Mouse (Mus musculus) urinary bladder, postnatal 36 days (tissue): ENCODE measurements around the gene Supt4a.

ENCODE experiments used
- DNase-seq, 2 experiments: peaks; one replicate each; pipeline ENCODE4 v3.0.0; 2022; ENCODE audit warnings: low spot score in 2 of 2, mixed read lengths in 1 of 2

Supt4a gene

GRCm38 (mm10) chr11:87751491-87751966 lies 14.2 kb downstream of the Supt4a start:
- DNase-seq: no peak

DNA sequence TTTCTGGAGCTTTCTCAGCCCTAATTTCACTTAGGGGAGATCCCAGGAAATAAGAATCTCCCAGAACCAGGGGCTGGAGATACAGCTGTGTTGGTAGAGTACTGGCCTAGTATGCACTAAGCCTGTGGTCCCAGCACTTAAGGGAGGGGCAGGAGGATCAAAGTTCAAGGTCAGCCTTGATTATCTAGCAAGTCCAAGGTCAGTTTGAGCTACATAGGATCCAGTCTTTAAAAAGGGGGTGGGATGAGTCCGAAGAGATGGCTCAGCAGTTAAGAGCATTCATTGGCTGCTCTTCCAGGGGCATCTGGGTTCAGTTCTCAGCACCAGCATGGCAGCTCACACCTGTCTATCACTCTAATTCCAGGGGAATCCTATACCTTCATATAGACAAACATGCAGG lies 15.0 kb downstream of the Supt4a start:
- DNase-seq: no peak

DNA sequence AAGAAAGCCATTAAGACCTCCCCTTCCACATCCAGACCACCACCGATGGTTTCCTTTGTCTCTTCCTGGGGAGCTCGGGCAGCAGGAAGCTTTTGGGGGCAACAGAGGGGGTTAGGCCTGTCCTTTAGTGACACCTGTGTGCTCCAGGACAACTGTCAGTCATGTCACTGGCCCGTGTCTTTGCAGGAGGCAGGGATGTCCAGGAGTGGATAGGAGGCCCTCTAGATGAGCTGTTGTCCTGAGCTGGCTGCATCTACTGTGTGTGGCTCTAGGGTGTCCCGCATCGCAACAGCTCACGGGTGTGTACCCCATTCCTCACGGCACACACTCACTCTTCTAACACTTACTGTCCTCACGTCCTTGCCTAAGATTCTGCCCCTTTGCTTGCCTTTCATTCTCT lies 15.9 kb downstream of the Supt4a start:
- DNase-seq: no peak

DNA sequence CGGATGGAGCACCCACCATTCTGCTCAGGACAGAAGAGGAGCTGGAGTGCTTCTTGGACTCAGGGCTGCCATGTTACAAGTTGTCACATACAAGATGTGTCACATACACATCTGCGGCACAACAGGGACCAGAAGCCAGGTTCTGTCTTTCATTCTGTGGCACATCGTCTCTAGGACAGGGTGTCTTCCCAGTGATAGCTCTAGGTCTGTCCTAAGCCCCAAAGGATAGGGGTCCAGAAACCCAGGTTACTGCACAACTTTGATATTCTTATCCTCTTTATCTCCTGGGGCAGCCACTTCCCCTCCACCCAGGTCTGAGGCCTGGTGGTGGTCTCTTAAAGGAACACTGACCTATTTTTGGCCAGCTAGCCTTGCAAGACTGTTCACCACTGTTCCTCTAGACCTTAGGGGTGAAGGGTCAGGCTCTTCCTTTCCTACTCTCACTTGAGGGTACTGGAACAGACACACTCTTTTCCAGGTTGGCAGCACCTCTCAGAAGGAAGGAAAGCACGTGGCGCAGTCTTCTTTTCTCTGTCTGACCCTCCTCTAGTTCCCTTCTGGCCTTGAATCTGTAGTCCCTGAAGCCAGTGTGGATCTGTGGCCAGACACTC lies 16.6 kb downstream of the Supt4a start:
- DNase-seq: no peak

- DNase-seq: no peak
Measured at GRCm38 (mm10) chr11:87754603-87755002, 17.3 kb downstream of the Supt4a start.

DNA sequence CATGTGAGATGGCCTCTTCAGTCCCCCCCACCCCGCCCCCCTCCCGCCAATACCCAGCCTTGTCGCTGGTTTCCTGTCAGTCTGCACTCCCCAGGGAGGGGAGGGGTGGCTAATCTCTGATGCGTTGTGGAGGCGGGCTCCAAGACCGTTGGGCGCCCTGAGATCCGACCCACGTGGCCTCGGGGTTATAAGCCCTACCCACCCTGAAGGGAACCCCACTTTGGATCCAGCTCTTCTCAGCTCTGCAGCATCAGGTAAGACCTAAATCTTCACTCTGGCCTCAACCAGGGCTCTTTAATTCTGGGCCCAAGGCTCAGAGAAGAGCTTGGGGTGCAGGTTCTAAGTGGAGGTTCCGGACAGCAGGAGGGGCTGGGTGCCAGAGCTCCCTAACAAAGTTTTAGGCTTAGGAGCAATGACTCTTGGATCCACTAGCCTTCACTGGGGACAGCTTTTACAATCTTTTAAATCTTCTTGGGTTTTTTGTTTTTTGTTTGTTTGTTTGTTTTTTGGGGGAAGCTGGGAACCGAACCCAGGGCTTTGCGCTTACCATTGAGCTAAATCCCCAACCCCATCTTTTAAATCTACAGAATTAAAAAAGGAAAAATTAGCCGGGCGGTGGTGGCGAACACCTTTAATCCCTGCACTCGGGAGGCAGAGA lies 18.1 kb downstream of the Supt4a start:
- peak in 1 of 2 experiments; percentile 43 for DNase-seq

DNA sequence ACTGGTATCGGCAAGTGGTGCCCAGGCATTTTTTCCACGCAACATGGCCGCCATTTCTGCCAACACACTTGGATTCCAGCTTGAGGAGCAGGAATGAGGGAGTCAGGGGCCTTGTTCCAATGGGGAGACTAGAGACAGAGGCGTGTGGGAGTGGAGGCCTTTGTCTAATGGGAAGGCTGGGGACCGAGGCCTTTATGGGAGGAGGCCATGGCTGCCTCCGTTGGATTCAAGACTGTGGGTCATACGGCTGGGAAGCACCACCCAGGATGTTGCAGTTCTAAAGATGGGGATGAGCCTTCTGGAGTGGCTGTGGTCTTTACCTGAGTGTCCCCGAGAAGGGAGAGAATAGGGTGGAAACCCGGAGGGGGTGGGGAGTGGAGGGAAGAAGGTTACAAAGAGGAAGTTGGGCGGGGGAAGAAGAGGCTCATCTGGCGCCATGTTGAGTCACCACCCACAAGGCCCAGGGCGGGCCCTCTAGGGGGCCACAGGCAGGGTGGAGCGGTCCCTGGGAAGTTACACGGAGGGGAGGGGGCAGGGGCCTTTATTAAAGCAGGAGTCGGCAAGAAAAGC lies 19.0 kb downstream of the Supt4a start:
- DNase-seq: no peak

DNA sequence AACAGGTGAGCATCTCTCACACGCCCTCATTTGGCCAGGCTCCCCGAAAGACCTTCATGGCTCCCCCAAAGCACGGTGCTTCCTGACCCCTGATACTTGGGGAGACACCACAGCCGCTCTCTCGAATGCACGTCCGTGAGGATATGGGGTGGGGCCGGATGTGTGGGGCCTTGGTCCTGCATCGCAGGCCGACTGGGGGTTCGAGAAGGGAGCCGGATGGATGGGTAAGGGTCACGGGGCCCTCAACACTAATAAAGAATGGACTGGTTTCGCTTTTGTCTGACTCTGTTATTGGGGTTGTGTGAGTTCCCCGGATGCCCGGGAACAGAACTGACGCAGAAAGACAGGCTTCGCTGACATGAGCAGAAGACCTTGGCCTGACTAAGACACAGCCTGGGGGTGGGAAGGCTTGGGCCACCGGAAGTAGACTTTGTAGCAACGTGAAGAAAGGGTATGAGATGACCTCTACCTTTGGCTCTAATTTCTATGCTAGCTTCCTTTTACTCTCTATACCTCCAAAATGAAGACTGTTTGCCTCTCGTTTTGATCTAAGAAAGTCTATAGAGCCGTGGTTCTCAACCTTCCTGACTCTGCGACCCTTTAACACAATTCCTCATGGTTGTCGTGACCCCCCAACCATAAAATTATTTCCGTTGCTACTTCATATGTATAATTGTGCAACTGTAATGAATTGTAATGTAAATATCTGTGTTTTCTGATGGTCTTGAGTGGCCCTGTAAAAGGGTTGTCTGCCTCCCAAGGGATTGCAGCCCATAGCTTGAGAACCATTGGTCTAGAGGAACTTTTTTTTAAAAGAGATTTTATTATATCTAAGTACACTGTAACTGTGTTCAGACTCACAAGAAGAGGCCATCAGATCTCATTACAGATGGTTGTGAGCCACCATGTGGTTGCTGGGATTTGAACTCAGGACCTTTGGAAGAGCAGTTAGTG lies 19.9 kb downstream of the Supt4a start:
- DNase-seq: no peak

DNA sequence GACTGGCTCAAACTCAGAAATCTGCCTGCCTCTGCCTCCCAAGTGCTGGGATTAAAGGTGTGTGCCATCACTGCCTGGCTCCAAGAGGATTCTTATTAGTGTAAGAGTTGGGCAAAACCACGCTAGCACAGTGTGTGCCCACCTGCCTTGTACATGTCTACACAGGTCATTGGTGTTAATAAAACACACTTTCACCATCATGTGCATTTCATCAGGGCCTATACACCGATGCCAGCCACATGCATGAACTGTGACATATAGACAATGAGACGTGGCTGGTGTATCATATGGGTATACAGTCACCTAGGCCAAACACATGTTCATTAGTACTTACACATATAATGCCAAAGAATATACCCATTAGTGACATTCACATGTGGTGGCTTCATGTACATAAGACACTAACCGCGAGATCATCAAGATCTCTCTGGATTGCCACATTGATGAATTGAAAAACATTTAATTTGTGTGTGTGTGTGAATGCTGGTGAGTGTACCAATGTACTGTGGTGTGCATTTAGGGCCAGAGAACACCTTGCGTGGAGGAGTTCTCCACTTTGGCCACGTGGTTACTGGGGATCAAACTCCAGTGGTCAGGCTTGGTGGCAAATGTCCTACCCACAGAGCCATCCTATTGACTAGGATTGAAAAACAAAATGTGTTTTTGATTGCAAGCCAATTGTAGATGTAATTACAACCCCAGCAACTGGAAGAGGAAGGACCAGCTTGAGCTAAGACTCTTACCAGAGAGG lies 21.0 kb downstream of the Supt4a start:
- no peak for DNase-seq

DNA sequence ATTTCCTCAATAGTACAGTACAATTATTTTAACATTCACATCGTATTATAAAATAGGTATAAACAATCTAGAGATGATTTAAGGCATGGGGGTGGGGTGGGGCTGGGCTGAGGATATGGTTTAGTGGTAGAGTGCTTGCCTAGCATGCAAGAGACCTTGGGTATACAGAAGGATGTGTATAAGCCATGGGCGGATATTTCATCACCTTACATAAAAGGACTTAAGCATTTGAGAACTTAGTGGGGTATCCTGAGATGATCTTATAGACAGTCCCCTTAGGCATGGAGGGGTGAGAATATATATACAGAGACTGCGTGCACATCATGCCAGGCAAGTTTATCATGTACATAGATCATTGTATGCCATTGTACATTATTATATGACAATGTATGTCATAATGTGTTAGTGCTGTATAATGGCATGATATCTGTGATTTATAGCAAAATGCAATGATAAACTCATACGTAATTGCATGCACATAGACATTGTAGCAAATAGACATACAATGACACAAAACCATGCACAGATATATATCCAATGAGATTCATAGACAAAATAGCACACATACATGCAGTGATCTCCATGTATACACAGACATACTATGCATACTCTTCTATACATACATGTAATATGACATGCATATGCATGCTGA lies 21.7 kb downstream of the Supt4a start:
- no peak for DNase-seq

DNA sequence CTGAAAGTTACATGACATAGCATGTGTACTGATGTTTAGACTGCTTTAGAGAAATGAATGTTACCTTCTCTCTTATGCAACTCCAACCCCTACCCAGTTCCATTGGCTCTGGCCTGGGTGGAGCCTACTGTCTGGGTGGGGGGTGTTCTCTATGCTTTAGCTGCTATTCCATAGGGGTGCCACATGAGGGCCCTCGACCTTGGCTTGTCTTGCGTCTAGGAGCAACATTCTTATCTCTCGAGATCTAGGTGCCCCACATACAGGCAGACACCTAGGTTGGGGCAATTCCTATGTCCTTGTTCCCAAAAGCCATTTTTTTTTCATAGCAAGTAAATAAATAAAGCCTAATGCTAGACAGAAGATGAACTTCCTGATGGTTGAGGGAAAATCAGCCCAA lies 22.3 kb downstream of the Supt4a start:
- DNase-seq: no peak

- DNase-seq: no peak
Measured at GRCm38 (mm10) chr11:87760301-87761081, 23.1 kb downstream of the Supt4a start, which contains the start of gene Tspoap1. TSS of gene Tspoap1 (plus strand) at chr11:87760541.

- DNase-seq: no peak
Measured at GRCm38 (mm10) chr11:87761181-87761721, 23.9 kb downstream of the Supt4a start.

GRCm38 (mm10) chr11:87761806-87762701 lies 24.7 kb downstream of the Supt4a start:
- no peak for DNase-seq

DNA sequence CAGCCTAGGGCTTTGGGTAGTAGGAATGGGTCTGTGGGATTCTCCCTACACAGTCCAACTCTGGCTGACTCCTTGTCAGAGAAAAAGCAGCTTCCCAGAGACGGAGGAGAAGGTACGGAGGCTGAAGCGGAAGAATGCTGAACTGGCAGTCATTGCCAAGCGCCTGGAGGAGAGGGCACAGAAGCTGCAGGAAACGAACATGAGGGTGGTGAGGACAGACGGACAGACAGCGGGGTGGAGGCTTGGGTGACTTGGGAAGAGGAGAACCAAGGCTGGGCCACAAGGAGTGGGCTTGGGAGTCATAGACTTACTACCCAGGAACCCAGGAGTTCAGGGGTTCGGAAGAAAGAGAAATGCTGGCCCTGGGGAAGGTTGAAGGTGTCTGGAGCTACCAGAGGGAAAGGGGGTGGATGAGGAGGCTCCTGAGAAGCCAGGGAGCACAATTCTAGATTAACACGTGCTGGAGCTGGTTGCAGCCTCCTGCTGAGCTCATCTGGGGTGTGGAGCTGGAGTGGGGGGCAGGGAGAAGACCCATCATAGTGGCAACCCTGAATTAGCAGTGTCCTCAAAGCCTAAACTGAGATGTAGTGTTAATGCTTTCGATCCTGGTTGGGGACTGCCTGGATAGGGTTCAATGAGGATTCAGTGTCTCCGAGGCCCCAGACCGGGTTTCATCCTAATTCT lies 25.5 kb downstream of the Supt4a start:
- no peak for DNase-seq

DNA sequence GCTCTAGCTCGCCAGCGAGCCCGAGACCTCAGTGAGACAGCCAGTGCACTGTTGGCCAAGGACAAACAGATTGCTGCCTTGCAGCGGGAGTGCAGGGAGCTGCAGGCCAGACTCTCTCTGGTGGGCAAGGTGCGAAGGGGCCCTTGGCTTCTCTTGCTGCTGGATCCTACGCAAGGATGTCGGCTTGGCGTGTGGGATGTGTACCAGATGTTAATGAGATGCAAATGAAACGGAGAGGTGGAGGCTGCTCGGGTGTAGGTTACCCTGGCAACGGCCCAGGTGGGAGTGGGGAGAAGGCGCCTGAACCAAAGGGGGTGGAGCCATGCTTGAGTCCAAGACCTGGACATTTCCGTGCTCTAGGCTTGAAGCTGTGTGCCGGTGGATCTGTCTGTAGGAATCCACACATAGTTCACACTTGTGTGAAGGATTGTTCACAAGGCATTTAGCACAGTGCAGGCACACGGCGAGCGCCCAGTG lies 26.2 kb downstream of the Supt4a start:
- no peak for DNase-seq

DNA sequence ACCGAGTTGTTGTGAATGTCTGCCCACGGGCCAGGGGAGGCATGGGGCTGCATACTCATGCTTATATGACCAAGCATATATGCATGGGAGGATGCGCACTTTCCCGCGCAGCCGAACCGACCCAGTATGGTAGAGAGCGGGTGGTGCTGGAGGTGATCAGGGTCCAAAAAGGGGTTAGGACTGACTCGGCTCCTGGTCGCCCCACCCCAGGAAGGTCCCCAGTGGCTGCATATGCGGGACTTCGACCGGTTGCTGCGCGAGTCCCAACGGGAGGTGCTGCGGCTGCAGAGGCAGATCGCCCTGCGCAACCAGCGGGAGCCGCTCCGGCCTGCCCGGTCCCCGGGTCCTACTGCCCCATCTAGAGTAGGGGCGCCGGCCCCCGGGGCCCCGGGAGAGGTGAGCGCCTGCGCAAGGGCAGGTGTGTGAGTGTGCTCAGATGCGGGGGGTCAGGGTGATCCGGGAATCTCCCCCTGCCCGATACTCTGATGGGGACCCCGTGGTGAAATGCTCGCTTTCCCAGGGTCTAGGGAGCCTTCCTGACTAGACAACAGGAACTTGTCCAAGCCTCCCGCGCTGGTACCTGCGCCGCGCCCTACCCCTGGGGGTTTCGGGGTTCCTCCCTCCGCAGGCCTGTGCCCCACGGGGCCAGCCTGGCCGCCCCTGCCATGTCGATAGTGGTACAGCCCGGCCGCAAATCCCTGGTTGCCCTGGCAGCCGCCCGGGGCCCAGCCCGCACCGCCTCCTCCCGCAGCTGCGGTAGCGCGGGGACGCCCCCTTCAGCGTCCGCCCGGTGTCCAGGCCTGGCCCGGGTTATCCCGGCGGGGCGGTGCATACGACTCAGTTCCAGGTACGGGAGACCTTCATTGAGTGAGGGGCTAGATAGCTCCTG lies 26.9 kb downstream of the Supt4a start:
- no peak for DNase-seq
